Mouse (Mus musculus): ENCODE results near the gene Olfr850. TPM values are rescaled to one million over a fixed set of nuclear protein-coding genes. Genes with fewer than 3 reads are reported as not detected.

The Olfr850 gene
- polyA plus RNA-seq (2012; rRNA removed): not detected in 2 replicates

DNA sequence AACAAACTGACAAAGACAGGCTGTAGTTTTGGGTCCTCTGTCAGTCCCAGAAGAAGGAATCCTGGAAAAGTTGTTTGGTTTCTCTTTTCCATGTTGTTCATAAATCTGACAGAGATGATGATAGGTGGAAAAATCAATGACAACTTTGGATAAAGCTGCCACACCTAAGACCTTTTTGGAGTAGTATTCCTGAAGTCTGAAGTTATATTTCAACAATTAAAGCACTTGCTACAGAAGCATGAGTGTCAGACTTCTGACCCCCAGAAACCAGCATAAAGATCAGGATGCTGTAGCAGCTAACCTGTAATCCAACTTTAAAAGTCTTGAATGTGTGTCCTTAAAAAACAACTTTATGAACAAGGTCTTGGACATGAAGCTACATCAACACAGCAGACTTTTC is at the start of gene Olfr850:
TSS of gene Olfr850 (minus strand) at position 101 of the 400 bp plus-strand sequence.
- H3K27me3 ChIP-seq (ENCODE audit: control insufficient read depth, insufficient read depth, low read length): no peaks in the 10 kb centered on the region
- no peak within 1 kb of the TSS for H3K27ac ChIP-seq (ENCODE audit: insufficient read depth, low read length)
- no peaks in the 10 kb centered on the region for H3K4me1 ChIP-seq (ENCODE audit: control insufficient read depth, insufficient read depth, low read length)
- H3K4me3 ChIP-seq (replicated peaks; ENCODE audit: insufficient read depth, low read depth, low read length): no peak within 1 kb of the TSS
- no peak for DNase-seq
- TF ChIP-seq POLR2A (IDR thresholded peaks at IDR 0.05; ENCODE audit: borderline replicate concordance, insufficient read depth, low read length): no peak
- TF ChIP-seq CTCF (IDR thresholded peaks at IDR 0.05; ENCODE audit: borderline replicate concordance, insufficient read depth, low read depth, low read length): no peak

DNA sequence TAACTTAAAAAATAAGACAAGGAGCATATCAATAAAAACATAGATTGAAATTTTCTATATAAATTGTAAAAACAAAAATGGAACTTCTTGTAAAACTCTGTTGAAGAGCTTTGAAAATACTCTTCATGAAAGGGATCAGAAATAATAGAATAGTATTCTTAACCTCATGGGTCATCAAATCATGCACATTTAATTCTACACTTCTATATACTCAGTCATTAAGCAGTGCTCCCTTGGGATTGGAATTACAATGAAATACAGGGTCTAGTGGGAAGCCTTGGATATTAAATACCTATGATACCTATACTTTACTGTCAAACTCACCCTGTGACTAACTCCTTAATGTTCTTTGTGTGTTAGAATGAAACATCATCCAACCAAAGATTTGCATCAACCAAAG is 14.9 kb upstream of the Olfr850 start, which contains the start of gene Olfr851:
TSS of gene Olfr851 (plus strand) at position 301 of the 400 bp plus-strand sequence.
- no peaks in the 10 kb centered on the region for H3K27me3 ChIP-seq (ENCODE audit: control insufficient read depth, insufficient read depth, low read length)
- TF ChIP-seq CTCF (IDR thresholded peaks at IDR 0.05; ENCODE audit: borderline replicate concordance, insufficient read depth, low read depth, low read length) (no peak), POLR2A (IDR thresholded peaks at IDR 0.05; ENCODE audit: borderline replicate concordance, insufficient read depth, low read length) (no peak)
- no peak for DNase-seq
- H3K4me1 ChIP-seq (ENCODE audit: control insufficient read depth, insufficient read depth, low read length): no peaks in the 10 kb centered on the region
- no peak within 1 kb of the TSS for H3K4me3 ChIP-seq (replicated peaks; ENCODE audit: insufficient read depth, low read depth, low read length)
- no peak within 1 kb of the TSS for H3K27ac ChIP-seq (ENCODE audit: insufficient read depth, low read length)

DNA sequence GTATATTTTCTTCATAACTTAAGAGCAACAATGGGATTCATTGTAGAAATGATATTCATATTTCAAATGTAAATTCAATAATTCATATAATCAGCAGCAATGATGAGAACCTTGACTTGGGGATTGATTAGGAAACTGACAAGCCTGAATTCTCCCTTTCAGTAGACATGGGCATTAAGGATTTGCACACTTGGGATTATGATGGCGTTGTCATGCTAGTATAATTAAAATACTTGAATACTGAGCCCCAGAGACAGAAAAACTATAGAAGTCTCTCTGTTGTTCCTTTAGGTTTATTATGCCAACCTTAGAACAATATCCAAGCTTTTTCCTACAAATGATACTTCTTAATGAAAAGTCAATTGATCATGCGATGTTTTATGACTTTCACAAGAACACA is 38.1 kb downstream of the Olfr850 start, which contains the start of gene Olfr849:
TSS of gene Olfr849 (plus strand) at position 301 of the 400 bp plus-strand sequence.
- TF ChIP-seq CTCF (IDR thresholded peaks at IDR 0.05; ENCODE audit: borderline replicate concordance, insufficient read depth, low read depth, low read length): no peak
- TF ChIP-seq POLR2A (IDR thresholded peaks at IDR 0.05; ENCODE audit: borderline replicate concordance, insufficient read depth, low read length): no peak
- no peak for DNase-seq
- Histone ChIP-seq H3K27me3 (ENCODE audit: control insufficient read depth, insufficient read depth, low read length) (no peaks in the 10 kb centered on the region), H3K27ac (ENCODE audit: insufficient read depth, low read length) (no peak within 1 kb of the TSS), H3K4me1 (ENCODE audit: control insufficient read depth, insufficient read depth, low read length) (no peaks in the 10 kb centered on the region), H3K4me3 (replicated peaks; ENCODE audit: insufficient read depth, low read depth, low read length) (no peak within 1 kb of the TSS)
- 71% methylated on average over 2 of the region's 2 CpGs for WGBS

Other genes starting within 250 kb of the Olfr850 start
- gene Olfr843, start 226.3 kb downstream of the Olfr850 start, polyA plus RNA-seq (2012; rRNA removed): not detected in 2 replicates
- gene Olfr844, start 161.9 kb downstream of the Olfr850 start, polyA plus RNA-seq (2012; rRNA removed): not detected in 2 replicates
- gene Olfr845, start 141.8 kb downstream of the Olfr850 start, polyA plus RNA-seq (2012; rRNA removed): not detected in 2 replicates
- gene Olfr846, start 114.2 kb downstream of the Olfr850 start, polyA plus RNA-seq (2012; rRNA removed): not detected in 2 replicates
- not detected in 2 replicates for gene Olfr847, start 99.6 kb downstream of the Olfr850 start, polyA plus RNA-seq (2012; rRNA removed)
- not detected in 2 replicates for gene Olfr849, start 38.0 kb downstream of the Olfr850 start, polyA plus RNA-seq (2012; rRNA removed)
- gene Olfr851, start 15.0 kb upstream of the Olfr850 start, polyA plus RNA-seq (2012; rRNA removed): not detected in 2 replicates
- gene Olfr853, start 62.8 kb upstream of the Olfr850 start, polyA plus RNA-seq (2012; rRNA removed): not detected in 2 replicates
- not detected in 2 replicates for gene Olfr854, start 89.1 kb upstream of the Olfr850 start, polyA plus RNA-seq (2012; rRNA removed)
- not detected in 2 replicates for gene Olfr855, start 104.4 kb upstream of the Olfr850 start, polyA plus RNA-seq (2012; rRNA removed)
- 24.2 and 25.8 TPM in 2 replicates for gene Zfp317, start 143.9 kb upstream of the Olfr850 start, polyA plus RNA-seq (2012; rRNA removed)
- 0.20 TPM in 1 of 2 replicates, not detected in the other for gene Olfr857, start 231.2 kb upstream of the Olfr850 start, polyA plus RNA-seq (2012; rRNA removed)